Mouse (Mus musculus): ENCODE results near the gene Slco1a5. TPM values are rescaled to one million over a fixed set of nuclear protein-coding genes. Genes with fewer than 3 reads are reported as not detected.
"Not testable (repeated sequence)": the region's sequence is repeated elsewhere in the genome, so short reads cannot be mapped to it uniquely, and the experiment has no call there.

Gene Slco1a5
- 0.16 TPM in 1 of 2 replicates, not detected in the other for polyA plus RNA-seq (2015; fragmentation: Nextera tagmentation; extraction: Ambion mirVana)

- no peaks in the 10 kb centered on the region for H3K36me3 ChIP-seq (ENCODE audit: control insufficient read depth, insufficient read depth, low read length)
- H3K4me3 ChIP-seq (ENCODE audit: low read length) = no peak within 1 kb of the TSS
- ATAC-seq (ENCODE audit: low read depth) = no peak
- no peak within 1 kb of the TSS for H3K9ac ChIP-seq (ENCODE audit: low read length)
- 16% methylated on average over 4 of the region's 4 CpGs for WGBS
- no peak within 1 kb of the TSS for H3K4me2 ChIP-seq (ENCODE audit: low read depth, low read length)
- no peaks in the 10 kb centered on the region for H3K27me3 ChIP-seq (ENCODE audit: control insufficient read depth, insufficient read depth, low read depth, low read length)
- no peaks in the 10 kb centered on the region for H3K9me3 ChIP-seq (ENCODE audit: control insufficient read depth, low read length)
- H3K4me1 ChIP-seq (replicated peaks; ENCODE audit: control insufficient read depth, insufficient read depth, low read length) = no peaks in the 10 kb centered on the region
- no peak within 1 kb of the TSS for H3K27ac ChIP-seq (ENCODE audit: low read length)
These were observed at the start of gene Slco1a5 for GRCm38 (mm10) chr6:142322881-142323280. Gene Slco1a5, minus strand, starts transcription at chr6:142322981.

DNA sequence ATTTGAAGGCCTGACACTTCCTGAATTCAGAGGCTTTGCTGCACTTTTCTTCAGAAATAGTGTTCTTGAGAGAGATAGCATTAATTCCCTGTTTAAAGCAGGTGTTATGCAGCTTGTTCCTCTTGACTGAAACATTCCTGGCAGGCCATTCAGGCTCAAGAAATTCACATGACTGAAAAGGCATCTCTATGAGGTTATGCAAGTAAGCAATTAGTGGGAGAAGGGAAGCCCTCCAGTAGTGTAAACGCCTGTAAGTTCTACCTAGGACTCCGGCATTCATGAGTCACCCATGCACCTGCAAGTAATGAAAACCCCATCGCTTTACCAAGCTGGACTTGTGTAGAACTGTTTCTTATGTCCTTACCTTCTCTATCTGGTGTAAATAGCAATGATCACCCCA, 46.8 kb upstream of the Slco1a5 start:
- Histone ChIP-seq H3K4me2 (ENCODE audit: low read depth, low read length) (no peak overlapping the region), H3K27ac (ENCODE audit: low read length) (no peak overlapping the region), H3K4me1 (replicated peaks; ENCODE audit: control insufficient read depth, insufficient read depth, low read length) (no peaks in the 10 kb centered on the region), H3K27me3 (ENCODE audit: control insufficient read depth, insufficient read depth, low read depth, low read length) (no peaks in the 10 kb centered on the region), H3K4me3 (ENCODE audit: low read length) (no peak overlapping the region), H3K36me3 (ENCODE audit: control insufficient read depth, insufficient read depth, low read length) (peaks cover 19% of the 10 kb centered on the region), H3K9ac (ENCODE audit: low read length) (no peak overlapping the region), H3K9me3 (ENCODE audit: control insufficient read depth, low read length) (no peaks in the 10 kb centered on the region)
- ATAC-seq (ENCODE audit: low read depth) = no peak
- WGBS = 77% methylated on average over 3 of the region's 3 CpGs

DNA sequence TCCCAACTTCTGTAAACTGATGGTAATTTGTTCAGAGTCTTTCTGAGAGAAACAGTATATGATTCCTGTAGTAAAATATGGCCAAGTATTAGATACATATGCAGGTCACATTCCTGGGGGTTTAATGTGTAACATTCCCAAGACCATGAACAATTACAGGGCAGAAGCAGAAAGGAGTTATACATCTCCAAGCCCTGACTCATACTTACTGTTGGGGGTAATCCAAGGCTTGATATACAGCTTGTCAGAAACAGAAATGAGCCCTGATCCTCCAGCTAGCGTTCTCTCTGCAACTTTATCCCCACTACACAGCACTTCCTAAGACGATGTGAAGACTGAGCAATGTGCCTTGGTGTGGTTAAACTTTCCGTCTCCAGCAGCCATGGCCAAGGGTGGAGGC, 44.8 kb upstream of the Slco1a5 start:
- no peaks in the 10 kb centered on the region for H3K27me3 ChIP-seq (ENCODE audit: control insufficient read depth, insufficient read depth, low read depth, low read length)
- no peak overlapping the region for H3K9ac ChIP-seq (ENCODE audit: low read length)
- H3K4me1 ChIP-seq (replicated peaks; ENCODE audit: control insufficient read depth, insufficient read depth, low read length) = no peaks in the 10 kb centered on the region
- H3K9me3 ChIP-seq (ENCODE audit: control insufficient read depth, low read length) = no peaks in the 10 kb centered on the region
- no peak overlapping the region for H3K27ac ChIP-seq (ENCODE audit: low read length)
- no peak overlapping the region for H3K4me2 ChIP-seq (ENCODE audit: low read depth, low read length)
- peaks cover 17% of the 10 kb centered on the region for H3K36me3 ChIP-seq (ENCODE audit: control insufficient read depth, insufficient read depth, low read length)
- no peak for ATAC-seq (ENCODE audit: low read depth)
- WGBS = 89% methylated on average over 3 of the region's 3 CpGs
- no peak overlapping the region for H3K4me3 ChIP-seq (ENCODE audit: low read length)

- no peak for ATAC-seq (ENCODE audit: low read depth)
- Histone ChIP-seq H3K27me3 (ENCODE audit: control insufficient read depth, insufficient read depth, low read depth, low read length) (no peaks in the 10 kb centered on the region), H3K4me1 (replicated peaks; ENCODE audit: control insufficient read depth, insufficient read depth, low read length) (no peaks in the 10 kb centered on the region), H3K4me2 (ENCODE audit: low read depth, low read length) (no peak overlapping the region), H3K9me3 (ENCODE audit: control insufficient read depth, low read length) (no peaks in the 10 kb centered on the region), H3K4me3 (ENCODE audit: low read length) (no peak overlapping the region), H3K27ac (ENCODE audit: low read length) (no peak overlapping the region), H3K9ac (ENCODE audit: low read length) (no peak overlapping the region), H3K36me3 (ENCODE audit: control insufficient read depth, insufficient read depth, low read length) (peaks cover 12% of the 10 kb centered on the region)
- 90% methylated on average over 10 of the region's 10 CpGs for WGBS
These were observed 43.8 kb upstream of the Slco1a5 start for GRCm38 (mm10) chr6:142366473-142367018.

DNA sequence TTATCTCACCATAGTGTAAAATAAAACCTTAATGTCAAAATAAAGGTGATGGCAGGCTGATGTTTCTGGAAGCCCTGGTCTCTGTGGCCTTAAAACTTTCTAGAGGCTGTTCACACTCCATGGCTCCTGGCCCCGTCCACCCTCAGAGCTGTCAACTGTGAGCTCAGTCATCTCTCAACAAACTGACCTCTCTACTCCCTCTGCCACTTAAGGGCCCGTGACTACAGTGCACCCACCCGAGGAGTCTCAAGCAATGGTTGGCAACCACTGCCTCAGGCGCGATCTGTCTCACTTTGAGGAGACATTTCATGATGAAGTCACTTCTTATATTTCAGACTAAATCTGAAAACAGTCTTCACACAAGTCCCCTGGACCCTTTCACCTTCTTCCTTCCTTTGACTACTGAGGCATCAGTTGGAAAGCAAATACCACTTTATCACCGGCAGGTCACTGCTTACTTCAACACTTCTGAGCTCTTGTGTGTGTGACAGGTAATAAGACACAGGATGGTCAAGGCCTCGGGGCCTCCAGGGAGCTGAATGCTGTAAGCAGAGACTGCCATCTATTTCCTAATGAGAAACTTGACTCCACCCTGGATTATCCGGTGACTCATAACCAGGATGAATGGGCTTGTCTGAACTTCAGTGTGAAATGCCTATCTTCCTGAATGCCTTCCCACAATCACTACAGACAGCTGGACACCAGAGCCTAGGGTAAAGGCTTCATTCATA, 43.1 kb upstream of the Slco1a5 start:
- H3K4me3 ChIP-seq (ENCODE audit: low read length) = no peak overlapping the region
- no peak overlapping the region for H3K27ac ChIP-seq (ENCODE audit: low read length)
- 78% methylated on average over 8 of the region's 8 CpGs for WGBS
- no peak overlapping the region for H3K9ac ChIP-seq (ENCODE audit: low read length)
- no peaks in the 10 kb centered on the region for H3K4me1 ChIP-seq (replicated peaks; ENCODE audit: control insufficient read depth, insufficient read depth, low read length)
- H3K4me2 ChIP-seq (ENCODE audit: low read depth, low read length) = no peak overlapping the region
- no peak for ATAC-seq (ENCODE audit: low read depth)
- H3K36me3 ChIP-seq (ENCODE audit: control insufficient read depth, insufficient read depth, low read length) = peaks cover 14% of the 10 kb centered on the region
- no peaks in the 10 kb centered on the region for H3K9me3 ChIP-seq (ENCODE audit: control insufficient read depth, low read length)
- H3K27me3 ChIP-seq (ENCODE audit: control insufficient read depth, insufficient read depth, low read depth, low read length) = no peaks in the 10 kb centered on the region

DNA sequence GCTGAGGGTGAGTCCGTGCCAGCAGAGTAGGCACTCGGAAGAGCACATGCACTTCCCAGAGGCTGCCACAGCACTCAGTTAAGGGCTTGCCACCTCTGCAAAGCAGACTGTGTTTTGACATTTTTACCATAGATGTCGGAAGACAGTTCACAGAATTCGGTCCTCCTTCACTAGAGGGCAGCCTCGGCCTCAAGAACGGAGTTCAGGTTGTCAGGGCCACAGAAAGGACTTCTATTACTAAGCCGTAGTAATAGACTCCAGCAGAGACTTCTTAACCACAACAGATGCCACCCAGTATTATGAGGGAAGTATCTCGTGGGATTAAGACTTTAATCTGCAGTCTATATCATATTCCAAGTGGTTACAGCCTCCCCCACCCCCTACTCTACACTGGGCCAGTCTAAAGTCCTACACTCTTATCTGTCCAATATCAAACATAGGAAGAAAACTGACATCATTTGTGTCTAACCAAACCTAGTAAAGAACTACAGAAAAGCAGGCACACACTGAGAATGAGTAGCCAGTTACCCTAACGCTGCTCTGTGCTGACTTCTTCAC, 40.3 kb upstream of the Slco1a5 start:
- Histone ChIP-seq H3K9ac (ENCODE audit: low read length) (no peak overlapping the region), H3K27me3 (ENCODE audit: control insufficient read depth, insufficient read depth, low read depth, low read length) (no peaks in the 10 kb centered on the region), H3K9me3 (ENCODE audit: control insufficient read depth, low read length) (no peaks in the 10 kb centered on the region), H3K4me1 (replicated peaks; ENCODE audit: control insufficient read depth, insufficient read depth, low read length) (no peaks in the 10 kb centered on the region), H3K4me3 (ENCODE audit: low read length) (no peak overlapping the region), H3K36me3 (ENCODE audit: control insufficient read depth, insufficient read depth, low read length) (peaks cover 21% of the 10 kb centered on the region), H3K4me2 (ENCODE audit: low read depth, low read length) (no peak overlapping the region), H3K27ac (ENCODE audit: low read length) (no peak overlapping the region)
- ATAC-seq (ENCODE audit: low read depth) = no peak
- 69% methylated on average over 9 of the region's 9 CpGs for WGBS

DNA sequence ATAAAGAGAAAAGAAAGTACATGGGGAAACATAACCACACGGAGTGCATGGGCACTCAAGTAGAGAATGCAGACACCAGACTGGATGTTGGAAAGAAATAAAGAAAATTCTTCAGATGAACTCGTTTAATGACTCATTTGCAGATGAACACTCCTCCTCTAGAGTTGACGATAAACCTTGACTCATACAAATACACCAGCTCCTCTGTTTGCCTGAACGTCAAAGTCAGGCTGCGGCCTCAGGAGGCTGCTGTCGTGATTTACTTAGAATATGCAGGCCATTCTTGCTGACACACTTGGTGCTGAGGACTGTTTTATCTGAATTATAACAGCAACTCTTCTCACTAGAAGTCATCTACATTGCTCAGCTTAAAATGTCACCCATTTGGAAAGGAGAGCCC, 39.3 kb upstream of the Slco1a5 start:
- no peak overlapping the region for H3K27ac ChIP-seq (ENCODE audit: low read length)
- no peak for ATAC-seq (ENCODE audit: low read depth)
- WGBS = 86% methylated on average over 6 of the region's 6 CpGs
- H3K4me1 ChIP-seq (replicated peaks; ENCODE audit: control insufficient read depth, insufficient read depth, low read length) = no peaks in the 10 kb centered on the region
- H3K9me3 ChIP-seq (ENCODE audit: control insufficient read depth, low read length) = no peaks in the 10 kb centered on the region
- no peak overlapping the region for H3K4me2 ChIP-seq (ENCODE audit: low read depth, low read length)
- no peak overlapping the region for H3K4me3 ChIP-seq (ENCODE audit: low read length)
- peaks cover 18% of the 10 kb centered on the region for H3K36me3 ChIP-seq (ENCODE audit: control insufficient read depth, insufficient read depth, low read length)
- H3K9ac ChIP-seq (ENCODE audit: low read length) = no peak overlapping the region
- no peaks in the 10 kb centered on the region for H3K27me3 ChIP-seq (ENCODE audit: control insufficient read depth, insufficient read depth, low read depth, low read length)

DNA sequence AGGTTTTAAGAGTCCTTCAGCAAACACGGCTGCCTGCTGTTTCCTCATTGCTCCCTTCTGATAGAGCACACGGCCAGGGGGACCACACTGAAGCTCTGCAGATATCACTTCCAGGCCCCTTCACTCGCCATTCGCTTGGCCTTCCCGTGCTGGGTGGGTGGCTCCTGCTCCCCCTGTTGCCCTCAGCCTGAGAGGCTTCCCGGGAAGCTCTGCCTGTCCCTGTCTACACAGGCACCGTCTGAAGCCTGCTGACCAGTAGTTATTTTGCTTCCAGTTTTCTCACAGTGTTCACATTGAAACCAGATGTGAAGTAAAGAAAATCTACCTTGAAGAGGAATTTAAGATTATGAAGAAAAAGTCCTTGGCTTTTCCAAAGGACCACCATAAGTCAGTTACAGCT, 34.3 kb upstream of the Slco1a5 start:
- no peak overlapping the region for H3K4me3 ChIP-seq (ENCODE audit: low read length)
- no peak overlapping the region for H3K9ac ChIP-seq (ENCODE audit: low read length)
- no peaks in the 10 kb centered on the region for H3K4me1 ChIP-seq (replicated peaks; ENCODE audit: control insufficient read depth, insufficient read depth, low read length)
- H3K27ac ChIP-seq (ENCODE audit: low read length) = no peak overlapping the region
- ATAC-seq (ENCODE audit: low read depth) = no peak
- H3K4me2 ChIP-seq (ENCODE audit: low read depth, low read length) = no peak overlapping the region
- 73% methylated on average over 7 of the region's 7 CpGs for WGBS
- no peaks in the 10 kb centered on the region for H3K27me3 ChIP-seq (ENCODE audit: control insufficient read depth, insufficient read depth, low read depth, low read length)
- peaks cover 20% of the 10 kb centered on the region for H3K36me3 ChIP-seq (ENCODE audit: control insufficient read depth, insufficient read depth, low read length)
- no peaks in the 10 kb centered on the region for H3K9me3 ChIP-seq (ENCODE audit: control insufficient read depth, low read length)

GRCm38 (mm10) chr6:142352099-142352498, 29.3 kb upstream of the Slco1a5 start:
- H3K27me3 ChIP-seq (ENCODE audit: control insufficient read depth, insufficient read depth, low read depth, low read length); H3K4me1 ChIP-seq (replicated peaks; ENCODE audit: control insufficient read depth, insufficient read depth, low read length); H3K27ac ChIP-seq (ENCODE audit: low read length); H3K9me3 ChIP-seq (ENCODE audit: control insufficient read depth, low read length); ATAC-seq (ENCODE audit: low read depth); H3K9ac ChIP-seq (ENCODE audit: low read length); H3K4me3 ChIP-seq (ENCODE audit: low read length); H3K4me2 ChIP-seq (ENCODE audit: low read depth, low read length): not testable (repeated sequence)
- 77% methylated on average over 3 of the region's 3 CpGs for WGBS
- H3K36me3 ChIP-seq (ENCODE audit: control insufficient read depth, insufficient read depth, low read length) = peaks cover 15% of the 10 kb centered on the region

Measured in lung, embryonic 16.5 days (tissue).